Mouse (Mus musculus): Measurements from ENCODE around the gene Ptprk. TPM values are rescaled to one million over a fixed set of nuclear protein-coding genes. Genes with fewer than 3 reads are reported as not detected.

The Ptprk gene
- polyA plus RNA-seq (2016; fragmentation: Nextera tagmentation; extraction: Ambion mirVana): 46.2 and 55.9 TPM in 2 replicates

GRCm38 (mm10) chr10:28074653-28075451 is at the start of gene Ptprk:
Ptprk (plus strand) TSS chr10:28074820.
- Histone ChIP-seq H3K9me3 (replicated peaks) (no peaks in the 10 kb centered on the region), H3K36me3 (no peaks in the 10 kb centered on the region), H3K27me3 (ENCODE audit: low read depth, poor library complexity, severe bottlenecking) (no peaks in the 10 kb centered on the region), H3K4me1 (peaks cover 25% of the 10 kb centered on the region), H3K27ac (peak within 1 kb of the TSS; percentile 97), H3K4me3 (peak within 1 kb of the TSS; percentile 82)
- WGBS: under 1% methylated on average over 77 of the region's 77 CpGs
- DNase-seq (ENCODE audit: low spot score): peak; percentile 94

GRCm38 (mm10) chr10:28027791-28028190 is 46.8 kb upstream of the Ptprk start:
- Histone ChIP-seq H3K27ac (no peak overlapping the region), H3K9me3 (replicated peaks) (no peaks in the 10 kb centered on the region), H3K27me3 (ENCODE audit: low read depth, poor library complexity, severe bottlenecking) (no peaks in the 10 kb centered on the region), H3K4me1 (no peaks in the 10 kb centered on the region), H3K4me3 (no peak overlapping the region), H3K36me3 (no peaks in the 10 kb centered on the region)
- 72% methylated on average over 2 of the region's 2 CpGs for WGBS
- no peak for DNase-seq (ENCODE audit: low spot score)

- no peaks in the 10 kb centered on the region for H3K27me3 ChIP-seq (ENCODE audit: low read depth, poor library complexity, severe bottlenecking)
- H3K27ac ChIP-seq: no peak overlapping the region
- 90% methylated on average over 1 of the region's 1 CpGs for WGBS
- no peaks in the 10 kb centered on the region for H3K36me3 ChIP-seq
- no peaks in the 10 kb centered on the region for H3K4me1 ChIP-seq
- no peaks in the 10 kb centered on the region for H3K9me3 ChIP-seq (replicated peaks)
- no peak for DNase-seq (ENCODE audit: low spot score)
- no peak overlapping the region for H3K4me3 ChIP-seq
These were observed 38.2 kb upstream of the Ptprk start for GRCm38 (mm10) chr10:28036456-28036855.

- no peak overlapping the region for H3K4me3 ChIP-seq
- H3K9me3 ChIP-seq (replicated peaks): no peaks in the 10 kb centered on the region
- WGBS: 46% methylated on average over 4 of the region's 4 CpGs
- DNase-seq (ENCODE audit: low spot score): no peak
- no peaks in the 10 kb centered on the region for H3K36me3 ChIP-seq
- no peak overlapping the region for H3K27ac ChIP-seq
- 0 out of 2 replicates have a peak, but pooled peaks cover 3% of the 10 kb centered on the region for H3K4me1 ChIP-seq
- no peaks in the 10 kb centered on the region for H3K27me3 ChIP-seq (ENCODE audit: low read depth, poor library complexity, severe bottlenecking)
These were observed 19.9 kb upstream of the Ptprk start for GRCm38 (mm10) chr10:28054764-28055163.

- Histone ChIP-seq H3K9me3 (replicated peaks) (no peaks in the 10 kb centered on the region), H3K36me3 (no peaks in the 10 kb centered on the region), H3K4me3 (no peak overlapping the region), H3K27me3 (ENCODE audit: low read depth, poor library complexity, severe bottlenecking) (no peaks in the 10 kb centered on the region), H3K4me1 (0 out of 2 replicates have a peak, but pooled peaks cover 3% of the 10 kb centered on the region), H3K27ac (no peak overlapping the region)
- 82% methylated on average over 1 of the region's 1 CpGs for WGBS
- DNase-seq (ENCODE audit: low spot score): no peak
These were observed 15.4 kb upstream of the Ptprk start for GRCm38 (mm10) chr10:28059222-28059621.

GRCm38 (mm10) chr10:28067997-28068396 is 6.6 kb upstream of the Ptprk start:
- DNase-seq (ENCODE audit: low spot score): no peak
- Histone ChIP-seq H3K9me3 (replicated peaks) (no peaks in the 10 kb centered on the region), H3K36me3 (no peaks in the 10 kb centered on the region), H3K27ac (no peak overlapping the region), H3K27me3 (ENCODE audit: low read depth, poor library complexity, severe bottlenecking) (no peaks in the 10 kb centered on the region), H3K4me1 (peaks cover 22% of the 10 kb centered on the region), H3K4me3 (no peak overlapping the region)
- WGBS: 91% methylated on average over 5 of the region's 5 CpGs

GRCm38 (mm10) chr10:28073991-28074652 is 498 bp upstream of the Ptprk start:
- Histone ChIP-seq H3K27ac (peak overlapping the region; percentile 97), H3K4me3 (peak overlapping the region; percentile 82), H3K9me3 (replicated peaks) (no peaks in the 10 kb centered on the region), H3K36me3 (no peaks in the 10 kb centered on the region), H3K4me1 (peaks cover 32% of the 10 kb centered on the region), H3K27me3 (ENCODE audit: low read depth, poor library complexity, severe bottlenecking) (no peaks in the 10 kb centered on the region)
- under 1% methylated on average over 26 of the region's 26 CpGs for WGBS
- DNase-seq (ENCODE audit: low spot score): peak; percentile 56

GRCm38 (mm10) chr10:28075491-28076035 is 943 bp downstream of the Ptprk start:
- Histone ChIP-seq H3K4me3 (peak overlapping the region; percentile 82), H3K27ac (peak overlapping the region; percentile 97), H3K36me3 (no peaks in the 10 kb centered on the region), H3K4me1 (peaks cover 25% of the 10 kb centered on the region), H3K27me3 (ENCODE audit: low read depth, poor library complexity, severe bottlenecking) (no peaks in the 10 kb centered on the region), H3K9me3 (replicated peaks) (no peaks in the 10 kb centered on the region)
- WGBS: under 1% methylated on average over 22 of the region's 22 CpGs
- peak; percentile 58 for DNase-seq (ENCODE audit: low spot score)

- DNase-seq (ENCODE audit: low spot score): peak; percentile 71
- H3K27ac ChIP-seq: peak overlapping the region; percentile 97
- no peaks in the 10 kb centered on the region for H3K27me3 ChIP-seq (ENCODE audit: low read depth, poor library complexity, severe bottlenecking)
- H3K36me3 ChIP-seq: no peaks in the 10 kb centered on the region
- H3K9me3 ChIP-seq (replicated peaks): no peaks in the 10 kb centered on the region
- WGBS: 4% methylated on average over 30 of the region's 30 CpGs
- peaks cover 23% of the 10 kb centered on the region for H3K4me1 ChIP-seq
- H3K4me3 ChIP-seq: peak overlapping the region; percentile 82
These were observed 1.6 kb downstream of the Ptprk start for GRCm38 (mm10) chr10:28076036-28076855.

GRCm38 (mm10) chr10:28078270-28078669 is 3.6 kb downstream of the Ptprk start:
- DNase-seq (ENCODE audit: low spot score): no peak
- H3K4me3 ChIP-seq: no peak overlapping the region
- H3K27me3 ChIP-seq (ENCODE audit: low read depth, poor library complexity, severe bottlenecking): no peaks in the 10 kb centered on the region
- peaks cover 21% of the 10 kb centered on the region for H3K4me1 ChIP-seq
- no peaks in the 10 kb centered on the region for H3K9me3 ChIP-seq (replicated peaks)
- WGBS: 86% methylated on average over 1 of the region's 1 CpGs
- H3K36me3 ChIP-seq: no peaks in the 10 kb centered on the region
- no peak overlapping the region for H3K27ac ChIP-seq

- peaks cover 18% of the 10 kb centered on the region for H3K4me1 ChIP-seq
- H3K27me3 ChIP-seq (ENCODE audit: low read depth, poor library complexity, severe bottlenecking): no peaks in the 10 kb centered on the region
- no peak overlapping the region for H3K27ac ChIP-seq
- no peaks in the 10 kb centered on the region for H3K36me3 ChIP-seq
- no peak overlapping the region for H3K4me3 ChIP-seq
- 96% methylated on average over 2 of the region's 2 CpGs for WGBS
- no peaks in the 10 kb centered on the region for H3K9me3 ChIP-seq (replicated peaks)
- no peak for DNase-seq (ENCODE audit: low spot score)
These were observed 6.6 kb downstream of the Ptprk start for GRCm38 (mm10) chr10:28081221-28081620.

GRCm38 (mm10) chr10:28083183-28083582 is 8.6 kb downstream of the Ptprk start:
- no peak overlapping the region for H3K27ac ChIP-seq
- no peak for DNase-seq (ENCODE audit: low spot score)
- no peaks in the 10 kb centered on the region for H3K27me3 ChIP-seq (ENCODE audit: low read depth, poor library complexity, severe bottlenecking)
- no peak overlapping the region for H3K4me3 ChIP-seq
- WGBS: 76% methylated on average over 2 of the region's 2 CpGs
- H3K4me1 ChIP-seq: peaks cover 10% of the 10 kb centered on the region
- H3K36me3 ChIP-seq: no peaks in the 10 kb centered on the region
- H3K9me3 ChIP-seq (replicated peaks): no peaks in the 10 kb centered on the region
